Mouse (Mus musculus) C2C12 (cell line): Measurements from ENCODE around the gene Ctxn1.

Experiments
- CTCF ChIP-seq: IDR thresholded peaks from one replicate; pipeline ENCODE4 v1.5.1; 2011; ENCODE audit not compliant: control insufficient read depth, insufficient read depth, insufficient read length
- MAX ChIP-seq: IDR thresholded peaks from one replicate; pipeline ENCODE4 v1.6.1; 2011; ENCODE audit warnings: mild to moderate bottlenecking, control low read depth
- USF1 ChIP-seq: IDR thresholded peaks from one replicate; pipeline ENCODE4 v1.6.1; 2011; ENCODE audit warnings: low read depth, mild to moderate bottlenecking, control low read depth, moderate library complexity

- TF ChIP-seq CTCF: no peak
- no peak for TF ChIP-seq MAX
- TF ChIP-seq USF1: no peak
These were observed 39.5 kb downstream of the Ctxn1 start for GRCm38 (mm10) chr8:4219617-4220016.
